8 mouse cellular contexts compared by ENCODE assay signal in genomic region chr2:74027404-74028104, GRCm38 (mm10).
DNase-seq lines count a peak whose midpoint lies in the region; ATAC-seq and TF ChIP-seq lines count a peak whose summit lies in the region.

No protein-coding gene starts in this region.

- no peak overlapping the region for H3K27ac ChIP-seq in hindbrain, postnatal 0 days
- H3K27ac ChIP-seq in lung, postnatal 0 days (ENCODE audit: low read length) = no peak overlapping the region

- 51% methylated on average over 11 of the region's 11 CpGs for WGBS in hindbrain, postnatal 0 days
- WGBS in lung, postnatal 0 days = 56% methylated on average over 11 of the region's 11 CpGs

- no peak for TF ChIP-seq EP300 in lung, postnatal 0 days (IDR thresholded peaks at IDR 0.05)

- H3K36me3 ChIP-seq in hindbrain, postnatal 0 days (ENCODE audit: insufficient read depth, low read length) = no peaks in the 10 kb centered on the region
- H3K36me3 ChIP-seq in lung, postnatal 0 days (ENCODE audit: insufficient read depth, low read length) = no peaks in the 10 kb centered on the region

- H3K4me2 ChIP-seq in hindbrain, postnatal 0 days (ENCODE audit: low read depth, low read length) = 0 out of 2 replicates have a peak overlapping the region, but pooled peaks have one; percentile 11
- H3K4me2 ChIP-seq in lung, postnatal 0 days (replicated peaks; ENCODE audit: low read depth, low read length) = 0 out of 2 replicates have a peak overlapping the region, but pooled peaks have one; percentile 14

- no peak overlapping the region for H3K4me3 ChIP-seq in hindbrain, postnatal 0 days (ENCODE audit: low read length)
- no peak overlapping the region for H3K4me3 ChIP-seq in lung, postnatal 0 days (ENCODE audit: low read depth, low read length)

- no peaks in the 10 kb centered on the region for H3K9me3 ChIP-seq in hindbrain, postnatal 0 days (ENCODE audit: low read length)
- H3K9me3 ChIP-seq in lung, postnatal 0 days (ENCODE audit: low read length) = no peaks in the 10 kb centered on the region

- peak; percentile 81 for TF ChIP-seq CTCF in hindbrain, postnatal 0 days (IDR thresholded peaks at IDR 0.05; ENCODE audit: low read depth)
- TF ChIP-seq CTCF in lung, postnatal 0 days (IDR thresholded peaks at IDR 0.05) = peak; percentile 64

- peak; percentile 2 for DNase-seq in cerebellum, adult 9-11 months
- DNase-seq in cerebellum, adult 11 months = no peak
- peak; percentile 5 for DNase-seq in 3134 (ENCODE audit: extremely low read depth, insufficient read length, low spot score)
- DNase-seq in embryo, embryonic 10.5 days (ENCODE audit: low spot score) = peak; percentile 72
- DNase-seq in hindbrain, postnatal 0 days (ENCODE audit: low spot score) = peak; percentile 85
- DNase-seq in lung, postnatal 0 days (ENCODE audit: low spot score) = peak; percentile 49
- peak; percentile 52 for DNase-seq in right cerebral cortex, postnatal 14 days
- no peak for DNase-seq in urinary bladder, postnatal 10 days (ENCODE audit: low spot score)

- peak overlapping the region; percentile 7; the same call in 1 of the 2 replicates for H3K9ac ChIP-seq in hindbrain, postnatal 0 days (replicated peaks; ENCODE audit: low read length)
- no peak overlapping the region for H3K9ac ChIP-seq in lung, postnatal 0 days (replicated peaks; ENCODE audit: low read depth)

- peaks cover 3% of the 10 kb centered on the region; the same call in 1 of the 2 replicates for H3K27me3 ChIP-seq in hindbrain, postnatal 0 days (ENCODE audit: insufficient read depth, low read length)
- no peaks in the 10 kb centered on the region for H3K27me3 ChIP-seq in lung, postnatal 0 days (replicated peaks; ENCODE audit: insufficient read depth, low read length)

- ATAC-seq in hindbrain, postnatal 0 days = no peak
- no peak for ATAC-seq in lung, postnatal 0 days

- no peaks in the 10 kb centered on the region for H3K4me1 ChIP-seq in hindbrain, postnatal 0 days (ENCODE audit: insufficient read depth, low read length)
- no peaks in the 10 kb centered on the region for H3K4me1 ChIP-seq in lung, postnatal 0 days (ENCODE audit: insufficient read depth, low read depth, low read length)

Comparison
In these comparisons a context has a peak if more than half of its experiments do, and no peak if none do; other contexts are left out.
1. DNase-seq: peak in cerebellum, adult 9-11 months (single experiment), 3134 (single experiment), embryo, embryonic 10.5 days (single experiment), hindbrain, postnatal 0 days (single experiment), lung, postnatal 0 days (single experiment) and right cerebral cortex, postnatal 14 days (single experiment); none in cerebellum, adult 11 months (single experiment) and urinary bladder, postnatal 10 days (single experiment).